Mouse (Mus musculus) forebrain, embryonic 14.5 days (tissue): ENCODE data around the gene Parn. TPM values are rescaled to one million over a fixed set of nuclear protein-coding genes. Genes with fewer than 3 reads are reported as not detected.

Experiments used
- ATAC-seq: fragments of 200-750 bp; cut with Nextera tagmentation; 2 replicates; pipeline ENCODE4 v1.8.0; 2017; ENCODE audit warnings: mild to moderate bottlenecking, moderate library complexity
- DNase-seq: peaks from one replicate; pipeline ENCODE4 v3.0.0-alpha.2; 2015; ENCODE audit warnings: low spot score
- H3K27ac ChIP-seq: fragments of 300-500 bp; sonication (generic); 2 replicates; pipeline ENCODE4 v1.5.1; 2014; ENCODE audit warnings: low read depth, mild to moderate bottlenecking, control low read depth, low read length, moderate library complexity
- H3K27me3 ChIP-seq: fragments of 300-500 bp; sonication (generic); replicated peaks from 2 replicates; pipeline ENCODE4 v1.6.1; 2014; ENCODE audit warnings: low read length, control low read depth, mixed read lengths; ENCODE audit not compliant: control insufficient read depth, insufficient read depth
- H3K36me3 ChIP-seq: fragments of 300-500 bp; sonication (generic); 2 replicates; pipeline ENCODE4 v1.6.1; 2014; ENCODE audit warnings: low read length, control low read depth; ENCODE audit not compliant: control insufficient read depth, insufficient read depth
- H3K4me1 ChIP-seq: fragments of 300-500 bp; sonication (generic); 2 replicates; pipeline ENCODE4 v1.6.1; 2014; ENCODE audit warnings: antibody characterized with exemption, low read length, control low read depth; ENCODE audit not compliant: control insufficient read depth, insufficient read depth
- H3K4me2 ChIP-seq: fragments of 300-500 bp; sonication (generic); 2 replicates; pipeline ENCODE4 v1.6.1; 2014; ENCODE audit warnings: mild to moderate bottlenecking, control low read depth, low read length
- H3K4me3 ChIP-seq: fragments of 300-500 bp; sonication (generic); 2 replicates; pipeline ENCODE4 v1.5.1; 2014; ENCODE audit warnings: low read depth, low read length, control low read depth
- H3K9ac ChIP-seq: fragments of 300-500 bp; sonication (generic); 2 replicates; pipeline ENCODE4 v1.6.1; 2014; ENCODE audit warnings: mild to moderate bottlenecking, low read length, control low read depth, moderate library complexity
- H3K9me3 ChIP-seq: fragments of 300-500 bp; sonication (generic); replicated peaks from 2 replicates; pipeline ENCODE4 v1.6.1; 2016; ENCODE audit warnings: low read length, control low read depth, mixed read lengths; ENCODE audit not compliant: control insufficient read depth
- WGBS: fragments of 180-500 bp; shearing (Covaris S2); extraction: QIAGEN DNeasy Blood & Tissue Kit; methylation state at CpG from one replicate; pipeline ENCODE4 v1.1.7; 2014; 5-methylcytosine and 5-hydroxymethylcytosine counted together
- polyA plus RNA-seq: library from polyadenylated mRNA; unstranded; fragments of >200 nt; fragmentation: Nextera tagmentation; extraction: Ambion mirVana; gene quantifications from 2 replicates; pipeline ENCODE4 v1.2.1, GENCODE M21; 2014

Parn gene
- 33.0 and 34.4 TPM in 2 replicates for polyA plus RNA-seq

DNA sequence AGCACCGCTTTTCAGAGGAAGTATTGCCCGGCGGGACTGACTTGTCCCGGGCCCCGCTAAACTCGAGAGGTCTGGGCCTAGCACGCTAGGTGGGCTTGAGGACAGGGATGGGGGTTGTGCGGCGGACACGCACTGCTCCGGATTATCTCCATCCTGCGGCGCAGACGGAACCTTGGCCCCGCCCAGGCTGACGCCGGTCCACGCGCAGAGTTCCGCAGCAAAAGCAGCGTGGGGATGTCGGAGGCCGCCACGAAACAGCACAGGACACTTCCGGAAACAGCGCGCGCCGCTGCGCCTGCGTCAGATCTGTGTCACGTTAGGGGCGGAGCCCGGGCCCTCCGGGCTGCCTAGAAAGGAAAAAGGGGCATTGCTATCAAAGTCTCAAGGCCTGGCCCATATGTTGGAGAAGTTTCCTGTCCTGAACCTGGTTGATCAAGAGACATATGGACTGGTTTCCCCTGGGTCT is at the start of gene Parn:
Gene Parn, minus strand, starts transcription at position 293 of the 466 bp plus-strand sequence.
- under 1% methylated on average over 35 of the region's 35 CpGs for WGBS
- Histone ChIP-seq H3K4me3 (peak within 1 kb of the TSS; percentile 60), H3K9ac (peak within 1 kb of the TSS; percentile 70), H3K9me3 (no peaks in the 10 kb centered on the region), H3K4me2 (peak within 1 kb of the TSS; percentile 77), H3K36me3 (peaks cover 16% of the 10 kb centered on the region), H3K27ac (peak within 1 kb of the TSS; percentile 65), H3K27me3 (no peaks in the 10 kb centered on the region), H3K4me1 (peaks cover 4% of the 10 kb centered on the region)
- peak; percentile 95 for DNase-seq
- peak; percentile 93 for ATAC-seq

- Histone ChIP-seq H3K4me2 (no peak overlapping the region), H3K9me3 (no peaks in the 10 kb centered on the region), H3K36me3 (no peaks in the 10 kb centered on the region), H3K9ac (no peak overlapping the region), H3K27ac (no peak overlapping the region), H3K4me3 (no peak overlapping the region), H3K4me1 (no peaks in the 10 kb centered on the region), H3K27me3 (no peaks in the 10 kb centered on the region)
- DNase-seq: no peak
- ATAC-seq: no peak
- 83% methylated on average over 2 of the region's 2 CpGs for WGBS
Observed at GRCm38 (mm10) chr16:13716821-13717553, 49.0 kb upstream of the Parn start.

- Histone ChIP-seq H3K4me3 (no peak overlapping the region), H3K4me1 (no peaks in the 10 kb centered on the region), H3K4me2 (no peak overlapping the region), H3K9me3 (no peaks in the 10 kb centered on the region), H3K9ac (no peak overlapping the region), H3K27ac (no peak overlapping the region), H3K27me3 (no peaks in the 10 kb centered on the region), H3K36me3 (no peaks in the 10 kb centered on the region)
- 90% methylated on average over 3 of the region's 3 CpGs for WGBS
- no peak for DNase-seq
- no peak for ATAC-seq
Observed at GRCm38 (mm10) chr16:13714910-13715309, 46.9 kb upstream of the Parn start.

DNA sequence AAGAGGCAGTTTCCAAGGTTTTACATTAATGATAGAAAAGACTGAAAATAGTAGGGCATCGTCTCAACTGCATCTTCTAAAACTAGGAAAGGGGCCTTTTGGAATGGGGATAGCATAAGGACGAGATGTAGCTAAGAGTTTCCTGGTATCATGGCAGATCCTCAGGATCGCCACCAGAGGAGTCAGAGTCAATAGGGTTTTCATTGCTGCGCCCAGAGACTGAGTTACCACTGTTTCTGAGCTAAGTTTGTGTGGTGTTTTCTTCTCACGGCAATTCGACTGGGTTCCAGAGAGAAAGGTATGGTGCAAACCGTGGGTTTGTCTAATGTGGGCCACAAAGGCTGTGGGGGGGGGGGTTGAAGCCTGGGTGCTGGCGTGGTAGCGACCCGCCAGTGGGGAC is 36.7 kb upstream of the Parn start:
- H3K4me2 ChIP-seq: no peak overlapping the region
- H3K27me3 ChIP-seq: no peaks in the 10 kb centered on the region
- ATAC-seq: no peak
- no peak overlapping the region for H3K4me3 ChIP-seq
- H3K9me3 ChIP-seq: no peaks in the 10 kb centered on the region
- no peaks in the 10 kb centered on the region for H3K4me1 ChIP-seq
- whole genome bisulfite sequencing: 94% methylated on average over 10 of the region's 10 CpGs
- no peak overlapping the region for H3K27ac ChIP-seq
- DNase-seq: no peak
- peaks cover 45% of the 10 kb centered on the region for H3K36me3 ChIP-seq
- H3K9ac ChIP-seq: no peak overlapping the region

GRCm38 (mm10) chr16:13702184-13702583 is 34.2 kb upstream of the Parn start:
- H3K27ac ChIP-seq: no peak overlapping the region
- WGBS: 98% methylated on average over 7 of the region's 7 CpGs
- no peaks in the 10 kb centered on the region for H3K9me3 ChIP-seq
- ATAC-seq: no peak
- DNase-seq: no peak
- no peaks in the 10 kb centered on the region for H3K4me1 ChIP-seq
- H3K4me2 ChIP-seq: no peak overlapping the region
- peaks cover 70% of the 10 kb centered on the region for H3K36me3 ChIP-seq
- no peak overlapping the region for H3K4me3 ChIP-seq
- H3K9ac ChIP-seq: no peak overlapping the region
- H3K27me3 ChIP-seq: no peaks in the 10 kb centered on the region

- Histone ChIP-seq H3K4me3 (no peak overlapping the region), H3K9me3 (no peaks in the 10 kb centered on the region), H3K27me3 (no peaks in the 10 kb centered on the region), H3K36me3 (peaks cover 85% of the 10 kb centered on the region), H3K4me2 (no peak overlapping the region), H3K27ac (no peak overlapping the region), H3K9ac (no peak overlapping the region), H3K4me1 (no peaks in the 10 kb centered on the region)
- DNase-seq (no peak), ATAC-seq (no peak)
- WGBS: 90% methylated on average over 7 of the region's 7 CpGs
Observed at GRCm38 (mm10) chr16:13698998-13699397, 31.0 kb upstream of the Parn start.

GRCm38 (mm10) chr16:13678601-13679319 is 10.8 kb upstream of the Parn start:
- Histone ChIP-seq H3K9ac (no peak overlapping the region), H3K9me3 (no peaks in the 10 kb centered on the region), H3K27ac (no peak overlapping the region), H3K36me3 (peaks cover 22% of the 10 kb centered on the region), H3K4me2 (no peak overlapping the region), H3K4me3 (no peak overlapping the region), H3K27me3 (no peaks in the 10 kb centered on the region), H3K4me1 (no peaks in the 10 kb centered on the region)
- WGBS: 93% methylated on average over 3 of the region's 3 CpGs
- no peak for ATAC-seq
- no peak for DNase-seq

GRCm38 (mm10) chr16:13674511-13674910 is 6.5 kb upstream of the Parn start:
- Histone ChIP-seq H3K4me3 (no peak overlapping the region), H3K36me3 (peaks cover 22% of the 10 kb centered on the region), H3K27ac (no peak overlapping the region), H3K4me2 (no peak overlapping the region), H3K9ac (no peak overlapping the region), H3K4me1 (peaks cover 9% of the 10 kb centered on the region), H3K9me3 (no peaks in the 10 kb centered on the region), H3K27me3 (no peaks in the 10 kb centered on the region)
- ATAC-seq (no peak), DNase-seq (no peak)
- 96% methylated on average over 3 of the region's 3 CpGs for WGBS

- Histone ChIP-seq H3K9ac (no peak overlapping the region), H3K4me2 (peak overlapping the region; percentile 59), H3K4me3 (peak overlapping the region; percentile 90; the same call in 1 of the 2 replicates), H3K9me3 (no peaks in the 10 kb centered on the region), H3K4me1 (peaks cover 9% of the 10 kb centered on the region), H3K27ac (no peak overlapping the region), H3K36me3 (peaks cover 18% of the 10 kb centered on the region), H3K27me3 (no peaks in the 10 kb centered on the region)
- WGBS: 70% methylated on average over 5 of the region's 5 CpGs
- ATAC-seq (no peak), DNase-seq (no peak)
Observed at GRCm38 (mm10) chr16:13673114-13673513, 5.1 kb upstream of the Parn start.
